Mouse (Mus musculus) heart, postnatal 10 days (tissue): ENCODE measurements around the gene Il13. TPM values are rescaled to one million over a fixed set of nuclear protein-coding genes. Genes with fewer than 3 reads are reported as not detected.

Experiments used
- DNase-seq, 2 experiments: peaks; one replicate each; pipeline ENCODE4 v3.0.0; 2021
- intact Hi-C: fragments of 180-260 bp; cut with DNase I; formaldehyde crosslinking; loops from one replicate; pipeline ENCODE4 v1.15.1; 2025
- total RNA-seq, 2 experiments: library from RNA; stranded (reverse); gene quantifications; 2 replicates each; pipeline ENCODE4 v1.2.3; 2021

Il13 gene
- total RNA-seq, result not detected

GRCm38 (mm10) chr11:53634556-53634955 is at the start of gene Il13:
Il13 (minus strand) TSS chr11:53634702.
- intact Hi-C loops, result no loop called here
- DNase-seq, result no peak

GRCm38 (mm10) chr11:53682994-53683530 is 48.6 kb upstream of the Il13 start:
- intact Hi-C loops, result no loop called here
- peak; percentile 54 for DNase-seq

GRCm38 (mm10) chr11:53682170-53682569 is 47.7 kb upstream of the Il13 start:
- peak; percentile 52 to 61 for DNase-seq
- intact Hi-C loops, result no loop called here

GRCm38 (mm10) chr11:53681686-53682085 is 47.2 kb upstream of the Il13 start:
- intact Hi-C loops, result no loop called here
- DNase-seq, result no peak

GRCm38 (mm10) chr11:53680141-53680540 is 45.6 kb upstream of the Il13 start:
- intact Hi-C loops, result no loop called here
- peak; percentile 15 to 34 for DNase-seq

- DNase-seq, result no peak
- intact Hi-C loops, result no loop called here
Observed at GRCm38 (mm10) chr11:53671414-53671813, 36.9 kb upstream of the Il13 start.

GRCm38 (mm10) chr11:53664091-53664490 is 29.6 kb upstream of the Il13 start:
- intact Hi-C loops, result no loop called here
- no peak for DNase-seq

- intact Hi-C loops, result no loop called here
- DNase-seq, result peak in 1 of 2 experiments; percentile 9
Observed at GRCm38 (mm10) chr11:53662794-53663674, 28.5 kb upstream of the Il13 start.

GRCm38 (mm10) chr11:53657828-53658227 is 23.3 kb upstream of the Il13 start:
- no peak for DNase-seq
- intact Hi-C loops, result no loop called here

GRCm38 (mm10) chr11:53657381-53657780 is 22.9 kb upstream of the Il13 start:
- intact Hi-C loops, result no loop called here
- DNase-seq, result no peak

- intact Hi-C loops, result no loop called here
- DNase-seq, result no peak
Observed at GRCm38 (mm10) chr11:53656558-53657202, 22.2 kb upstream of the Il13 start.

GRCm38 (mm10) chr11:53655043-53655442 is 20.5 kb upstream of the Il13 start:
- peak; percentile 49 to 62 for DNase-seq
- intact Hi-C loops, result no loop called here

GRCm38 (mm10) chr11:53652427-53652826 is 17.9 kb upstream of the Il13 start:
- no peak for DNase-seq
- intact Hi-C loops, result no loop called here

- no peak for DNase-seq
- intact Hi-C loops, result no loop called here
Observed at GRCm38 (mm10) chr11:53651441-53651840, 16.9 kb upstream of the Il13 start.

GRCm38 (mm10) chr11:53644017-53644416 is 9.5 kb upstream of the Il13 start:
- DNase-seq, result no peak
- intact Hi-C loops, result no loop called here

GRCm38 (mm10) chr11:53642744-53643279 is 8.3 kb upstream of the Il13 start:
- intact Hi-C loops, result no loop called here
- DNase-seq, result no peak

- no peak for DNase-seq
- intact Hi-C loops, result no loop called here
Observed at GRCm38 (mm10) chr11:53637803-53638260, 3.3 kb upstream of the Il13 start.

- intact Hi-C loops, result no loop called here
- DNase-seq, result no peak
Observed at GRCm38 (mm10) chr11:53637046-53637802, 2.7 kb upstream of the Il13 start.

GRCm38 (mm10) chr11:53636183-53636646 is 1.7 kb upstream of the Il13 start:
- peak in 1 of 2 experiments; percentile 9 for DNase-seq
- intact Hi-C loops, result no loop called here

- intact Hi-C loops, result no loop called here
Observed at GRCm38 (mm10) chr11:53635590-53636182, 1.2 kb upstream of the Il13 start.

More at GRCm38 (mm10) chr11:53635590-53636182, 1.2 kb upstream of the Il13 start:
- DNase-seq, result no peak
